Mouse (Mus musculus): ENCODE results near the gene Slc38a1. TPM values are rescaled to one million over a fixed set of nuclear protein-coding genes. Genes with fewer than 3 reads are reported as not detected.
"Not testable (repeated sequence)": the region's sequence is repeated elsewhere in the genome, so short reads cannot be mapped to it uniquely, and the experiment has no call there.

The Slc38a1 gene
- total RNA-seq, 2 experiments from 2014 or later = 23.6 to 28.5 TPM

DNA sequence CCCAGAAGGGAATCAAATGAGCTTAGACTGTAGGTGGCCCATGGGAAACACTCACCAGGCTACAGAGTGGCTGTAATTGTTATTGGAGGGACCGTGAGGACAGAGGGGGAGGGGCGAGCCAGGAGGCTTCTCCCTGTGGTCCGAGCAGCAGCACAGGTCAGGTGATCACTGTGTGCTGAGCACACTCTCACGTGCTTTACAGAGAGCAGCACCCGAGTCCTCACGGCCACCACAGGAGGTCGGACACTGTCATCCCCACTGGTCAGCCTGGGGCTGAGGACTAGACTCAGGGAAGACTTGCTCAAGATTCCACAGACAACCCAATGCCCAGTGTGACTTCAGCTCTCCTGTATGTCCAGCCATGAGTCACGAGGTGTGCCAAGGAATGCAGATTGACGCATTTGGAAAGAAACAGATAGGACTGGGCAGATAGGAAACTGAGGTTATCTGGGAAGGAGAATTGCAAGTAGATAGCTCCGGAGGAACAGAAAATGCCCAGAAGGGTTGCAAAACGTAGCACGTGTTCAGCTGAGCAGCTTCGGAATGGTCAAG is 18.0 kb upstream of the Slc38a1 start:
- DNase-seq (ENCODE audit: low spot score in 2 of 2) = no peak

DNA sequence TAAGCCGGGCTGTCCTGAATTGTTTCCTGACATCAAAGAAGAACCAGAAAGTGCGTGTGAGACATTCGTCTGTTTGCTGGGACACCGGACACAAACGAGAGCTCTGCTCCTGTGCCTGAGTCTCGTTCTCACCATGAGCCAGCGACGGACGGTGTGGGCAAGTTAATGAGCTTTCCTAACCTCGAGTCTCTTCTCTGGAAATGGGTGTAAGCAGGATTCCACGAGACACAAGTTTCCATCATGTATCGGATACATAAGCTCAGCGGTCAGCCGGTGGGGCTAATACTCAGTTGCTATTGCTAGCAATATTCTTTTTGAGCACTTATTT is 15.5 kb upstream of the Slc38a1 start:
- no peak for DNase-seq (ENCODE audit: low spot score in 2 of 2)

DNA sequence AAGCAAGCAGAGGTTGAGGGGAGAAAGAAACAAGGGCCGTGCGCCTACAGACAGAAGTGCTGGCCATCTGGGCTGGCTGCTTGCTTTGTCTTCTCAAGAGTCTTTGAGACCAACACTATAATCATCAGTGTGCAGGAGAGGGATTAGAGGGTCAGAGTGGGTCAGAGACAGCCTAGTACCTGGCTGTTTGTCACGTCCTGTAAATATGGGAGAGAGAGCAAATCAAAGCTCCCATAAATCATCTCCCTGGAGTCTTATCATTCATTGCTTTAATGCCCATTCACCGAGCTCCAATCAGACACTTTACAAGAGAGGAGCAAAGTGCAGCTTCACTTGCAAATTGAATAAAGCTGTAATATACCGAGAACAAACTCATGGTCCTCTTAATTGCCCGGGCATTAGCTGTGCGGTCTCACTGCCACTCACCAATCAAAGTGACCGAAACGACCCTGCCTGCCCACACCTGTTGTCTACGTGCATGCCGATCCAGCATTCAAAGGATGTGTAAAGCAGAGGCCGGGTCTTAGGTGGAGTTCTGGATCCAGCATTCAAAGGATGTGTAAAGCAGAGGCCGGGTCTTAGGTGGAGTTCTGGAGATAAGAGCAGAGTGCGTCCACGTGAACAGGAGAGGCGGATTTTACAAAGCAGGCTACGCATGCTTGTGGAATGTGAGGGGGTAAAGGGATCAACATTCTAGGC is 15.0 kb upstream of the Slc38a1 start:
- DNase-seq (ENCODE audit: low spot score in 2 of 2) = no peak

DNA sequence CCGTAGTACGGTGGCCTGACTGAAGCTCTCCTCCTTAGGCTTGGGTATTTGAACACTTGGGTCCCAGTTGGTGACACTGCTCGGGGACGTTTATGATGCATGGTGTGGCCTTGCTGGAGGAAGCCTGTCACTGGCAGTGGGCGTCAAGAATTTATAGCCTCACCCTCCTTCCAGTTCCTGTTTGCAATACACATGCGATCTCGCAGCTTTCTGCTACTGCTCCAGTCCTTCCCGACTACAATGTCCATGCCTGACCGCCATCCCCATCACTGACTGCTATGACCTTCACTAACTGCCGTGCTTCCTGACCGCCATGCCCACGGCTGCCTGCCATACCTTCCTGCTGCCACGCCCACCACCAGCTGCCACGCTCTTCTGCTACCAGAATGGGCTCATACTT is 12.8 kb upstream of the Slc38a1 start:
- no peak for DNase-seq (ENCODE audit: low spot score in 2 of 2)

DNA sequence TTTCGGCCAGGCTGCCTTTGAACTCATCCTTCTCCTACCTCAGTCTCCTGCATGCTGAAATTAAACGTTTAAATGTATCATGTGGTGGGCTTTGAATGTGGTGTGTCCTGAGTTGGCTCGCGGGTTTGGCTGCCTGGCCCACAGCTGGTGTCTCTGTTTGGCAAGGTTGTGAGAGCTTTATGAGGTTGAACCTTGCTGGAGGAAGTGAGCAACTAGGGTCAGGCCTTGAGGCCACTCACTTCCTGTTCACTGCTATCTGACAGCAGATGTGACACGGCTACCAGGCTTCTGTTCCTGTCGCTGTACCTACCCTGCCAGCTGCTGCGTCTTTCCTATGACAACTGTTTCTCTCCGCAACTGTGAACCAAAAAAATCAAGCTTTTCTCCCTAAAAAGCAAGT is 12.0 kb upstream of the Slc38a1 start:
- no peak for DNase-seq (ENCODE audit: low spot score in 2 of 2)

DNA sequence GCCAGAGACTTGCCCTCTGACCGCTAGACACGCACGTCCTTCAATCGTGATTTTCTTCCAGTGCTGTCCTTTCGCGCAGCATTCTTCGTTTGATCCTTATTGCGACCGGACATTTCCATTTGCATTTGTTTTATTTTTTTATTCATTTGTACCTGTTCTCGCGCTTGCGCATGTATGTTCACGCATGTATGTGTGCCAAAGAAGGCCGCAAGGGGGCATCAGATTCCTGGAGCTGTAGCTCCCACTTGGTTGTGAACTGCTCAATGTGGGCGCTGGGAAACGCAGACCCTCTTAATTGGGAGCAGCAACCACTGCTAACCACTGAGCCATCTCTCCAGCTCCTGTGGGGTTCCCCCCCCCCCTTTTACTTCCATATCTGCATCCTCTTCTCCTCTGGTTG is 10.3 kb upstream of the Slc38a1 start:
- no peak for DNase-seq (ENCODE audit: low spot score in 2 of 2)

DNA sequence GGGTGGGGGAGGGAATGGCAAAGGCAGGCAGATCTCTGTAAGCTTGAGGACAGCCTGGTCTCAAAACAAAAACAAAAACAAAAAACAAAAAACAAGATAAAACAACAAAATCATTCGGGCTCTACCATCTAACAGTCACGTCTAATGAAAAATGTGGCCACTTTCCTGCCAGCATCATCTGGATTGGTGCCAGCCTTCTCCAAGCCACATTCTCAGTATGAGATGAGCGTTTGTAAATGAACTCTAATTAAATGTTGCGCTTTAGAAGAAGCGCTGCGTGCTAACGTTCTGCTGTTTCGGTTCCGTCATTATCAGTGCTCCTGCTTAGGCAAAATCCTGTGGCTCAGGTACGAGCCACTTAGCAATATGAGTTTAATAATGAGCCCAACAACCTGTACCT is 9.8 kb upstream of the Slc38a1 start:
- no peak for DNase-seq (ENCODE audit: low spot score in 2 of 2)

DNA sequence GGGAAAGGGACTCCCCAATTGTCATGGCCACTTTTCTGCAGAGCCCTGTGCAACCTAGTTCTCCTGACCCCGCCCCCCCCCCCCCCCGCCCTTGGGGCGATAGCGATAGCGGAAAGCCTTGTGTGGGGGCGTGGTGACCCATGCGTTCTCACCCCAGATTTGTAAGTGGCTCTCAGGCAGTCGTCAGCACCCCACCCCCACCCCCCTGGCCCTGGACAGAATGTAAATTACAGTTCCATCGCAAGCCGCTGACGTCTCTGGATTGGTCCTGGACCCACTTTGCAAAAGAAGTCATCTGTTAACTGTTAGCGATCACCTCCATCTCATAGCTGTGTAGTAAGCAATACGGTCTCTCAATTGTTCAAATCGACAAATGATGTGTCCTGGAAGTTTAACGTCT is 4.7 kb upstream of the Slc38a1 start:
- DNase-seq (ENCODE audit: low spot score in 2 of 2) = no peak

DNA sequence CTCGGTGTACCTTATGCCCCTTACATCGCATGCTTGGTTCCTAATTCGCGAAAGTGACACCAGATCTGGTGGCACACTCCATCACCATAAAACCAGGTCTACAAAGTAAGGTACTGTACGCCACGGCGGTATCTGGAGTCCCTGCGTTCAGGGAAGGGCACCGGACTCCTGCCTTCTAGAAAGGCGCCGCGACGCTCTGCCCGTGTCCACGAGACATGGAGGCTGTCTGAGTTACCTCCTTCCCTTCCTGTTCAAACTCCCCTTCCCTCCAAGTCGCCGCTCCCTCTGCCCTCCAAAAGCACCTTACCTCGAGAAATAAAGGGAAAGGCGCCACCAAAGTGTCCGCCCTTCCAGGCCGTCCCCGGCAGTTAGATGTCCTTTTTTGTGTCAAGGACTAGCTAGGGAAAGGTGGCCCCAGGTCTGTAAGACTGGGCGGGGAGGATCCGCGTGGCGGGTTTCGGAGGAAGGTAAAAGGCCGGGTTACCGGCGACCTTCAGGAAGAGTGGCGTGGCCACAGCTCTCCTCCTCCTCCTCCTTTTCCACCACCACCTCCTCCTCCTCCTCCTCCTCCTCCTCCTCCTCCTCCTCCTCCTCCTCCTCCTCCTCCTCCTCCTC is 785 bp downstream of the Slc38a1 start:
- DNase-seq (ENCODE audit: low spot score in 2 of 2) = no peak

DNA sequence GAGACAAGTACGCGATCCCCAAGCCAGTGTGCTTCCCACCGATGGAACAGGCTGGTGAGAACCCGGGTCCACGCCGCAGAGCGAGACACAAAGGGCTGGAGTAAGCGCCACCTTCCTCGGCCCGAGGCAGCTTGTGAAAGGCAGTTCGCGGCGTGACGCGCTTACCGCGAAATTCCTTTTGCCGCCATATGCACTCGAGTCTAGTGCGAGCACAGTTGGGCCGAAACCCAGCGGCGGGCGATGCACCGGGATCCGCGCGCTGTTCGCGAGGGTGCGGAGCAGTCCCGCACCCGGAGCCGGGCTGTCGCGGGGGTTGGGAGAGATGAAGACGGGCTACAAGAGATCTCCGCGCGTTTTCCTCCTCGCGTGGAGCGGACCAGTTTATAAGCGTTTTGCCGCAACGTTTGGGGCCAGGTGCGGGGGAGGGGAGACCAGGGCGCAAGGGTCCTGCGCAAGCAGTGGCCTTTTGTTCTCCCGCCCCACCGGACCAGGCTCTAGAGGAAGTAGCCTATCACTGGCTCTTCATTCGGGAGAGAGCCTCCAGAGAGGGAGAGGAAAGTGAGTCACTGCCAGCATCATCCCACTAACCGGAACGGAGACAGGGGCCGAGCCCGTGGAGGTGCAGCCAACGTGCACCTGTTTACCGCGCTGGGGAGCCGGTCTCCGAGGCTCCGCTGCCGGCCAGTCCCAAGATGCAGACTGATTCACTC is 1.4 kb downstream of the Slc38a1 start:
- peak; percentile 39 to 52 for DNase-seq (ENCODE audit: low spot score in 2 of 2)

DNA sequence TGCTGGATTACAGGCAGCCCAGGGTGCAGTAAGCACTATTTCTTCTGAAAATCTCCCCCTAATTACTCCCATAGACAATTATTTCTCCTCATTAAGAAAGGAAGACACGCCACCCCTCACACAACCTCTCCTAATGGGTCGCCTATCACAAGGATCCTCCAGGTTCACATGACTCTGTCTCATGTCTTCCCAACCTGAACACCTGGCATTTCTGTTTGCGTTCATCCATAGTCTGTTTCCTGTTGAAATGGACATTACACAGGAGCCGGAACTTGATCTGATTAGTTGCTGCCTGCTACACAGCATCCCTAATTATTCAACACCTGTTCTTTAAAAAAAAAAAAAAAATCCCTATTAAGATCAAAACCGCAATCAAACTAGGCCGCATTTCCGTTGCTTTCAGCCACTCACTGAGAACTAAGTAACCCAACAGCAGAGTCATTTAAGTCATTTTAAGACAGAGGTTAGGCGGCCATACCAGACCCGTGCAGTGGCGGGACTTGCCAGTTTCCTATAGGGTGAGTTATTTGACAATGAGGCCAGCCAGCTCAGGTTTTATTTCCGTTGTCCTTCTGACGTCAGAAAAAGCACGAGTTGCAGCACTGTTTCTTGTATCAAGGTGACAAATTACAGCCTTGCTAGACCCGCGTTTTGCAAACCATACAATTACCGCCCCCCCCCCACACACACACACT is 2.3 kb downstream of the Slc38a1 start:
- DNase-seq (ENCODE audit: low spot score in 2 of 2) = no peak

DNA sequence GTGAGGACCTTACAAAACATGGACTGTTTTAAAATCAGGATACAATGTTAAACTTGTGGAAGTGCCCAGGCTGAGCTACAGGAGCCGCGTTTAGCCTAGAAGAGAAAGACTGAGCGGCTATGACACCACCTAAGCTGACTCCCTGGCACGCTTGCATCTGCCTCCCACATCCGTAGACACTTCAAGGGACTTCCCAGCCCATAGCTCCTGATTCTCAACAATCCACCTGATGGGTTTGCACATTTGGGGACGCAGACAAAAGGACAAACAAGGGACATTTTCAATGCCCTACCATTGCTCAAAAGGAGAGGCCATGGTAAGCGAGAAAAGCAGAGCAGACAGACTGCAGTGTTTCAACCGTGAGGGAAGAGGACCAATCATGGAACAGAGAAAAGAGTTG is 3.1 kb downstream of the Slc38a1 start:
- DNase-seq (ENCODE audit: low spot score in 2 of 2) = no peak

DNA sequence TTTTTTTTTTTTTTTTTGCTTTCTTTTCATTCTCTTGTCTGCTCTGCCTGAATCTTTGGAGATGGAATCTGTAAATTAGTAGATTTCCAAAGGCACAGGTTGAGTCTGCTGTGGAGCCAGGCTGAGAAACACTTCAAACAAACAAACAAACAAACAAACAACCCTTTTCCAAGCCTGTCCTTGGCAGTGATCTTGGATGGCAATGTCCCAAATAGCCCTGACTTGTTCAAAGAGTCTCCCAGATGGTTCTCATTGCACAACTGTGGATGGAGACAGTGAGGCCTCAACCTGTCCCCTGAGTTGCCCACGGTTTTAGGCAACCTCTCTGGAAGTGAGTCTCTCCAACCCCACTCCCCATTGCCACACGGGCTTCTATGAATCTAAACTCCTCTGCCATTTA is 4.1 kb downstream of the Slc38a1 start:
- no peak for DNase-seq (ENCODE audit: low spot score in 2 of 2)

DNA sequence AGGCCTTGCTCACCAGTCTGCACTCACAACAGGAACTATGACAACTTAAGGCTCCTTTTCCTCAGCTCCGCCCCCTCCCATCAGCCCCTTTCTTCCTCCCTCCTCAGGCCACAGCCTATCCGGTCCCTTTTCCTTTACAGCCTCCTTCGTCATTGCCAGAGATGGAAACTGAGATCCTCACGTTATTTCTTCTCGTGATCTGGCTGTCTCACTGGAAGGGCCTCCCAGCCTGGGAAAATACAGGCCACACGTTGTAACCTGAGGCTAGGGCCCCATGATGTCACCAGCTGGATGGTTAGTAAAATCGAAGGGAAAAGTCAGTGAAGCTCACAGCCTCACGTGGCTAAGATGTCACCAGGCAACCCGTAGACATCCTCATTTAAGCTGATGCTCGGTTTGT is 4.5 kb downstream of the Slc38a1 start:
- no peak for DNase-seq (ENCODE audit: low spot score in 2 of 2)

DNA sequence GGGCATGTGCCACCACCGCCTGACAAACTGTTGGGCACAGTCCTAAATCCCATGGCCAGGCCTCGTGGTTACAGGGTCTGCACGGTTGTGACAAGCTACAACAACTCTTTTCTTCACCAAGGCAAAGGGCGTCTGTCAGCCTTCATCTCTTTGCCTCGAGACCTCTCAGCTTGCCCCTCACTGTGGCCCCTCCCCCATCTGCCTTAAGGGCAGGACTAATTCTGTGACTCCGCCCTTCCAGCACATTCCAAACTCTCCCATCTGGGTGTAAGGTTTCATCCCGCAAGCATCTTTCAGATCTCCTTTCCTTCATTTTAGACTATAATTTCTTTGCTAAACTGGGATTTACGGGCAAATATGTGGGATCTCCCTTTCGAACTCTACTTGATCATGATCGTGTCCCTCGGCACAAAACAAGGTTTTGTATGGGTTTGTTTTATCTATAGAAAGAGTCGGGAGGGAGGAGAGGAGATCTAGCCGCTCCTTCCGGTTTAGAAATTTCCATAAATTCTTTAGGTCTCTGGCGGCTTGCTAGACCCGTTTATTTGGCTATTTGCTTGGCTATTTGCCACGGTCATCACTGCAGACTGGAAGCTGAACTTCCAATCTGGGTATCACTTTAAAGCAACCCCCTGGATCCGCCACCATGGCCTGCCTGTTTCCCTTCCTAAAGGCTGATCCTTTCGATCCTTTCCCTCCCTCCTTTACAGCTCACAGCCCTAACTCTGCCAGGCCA is 7.9 kb downstream of the Slc38a1 start:
- no peak for DNase-seq (ENCODE audit: low spot score in 2 of 2)

DNA sequence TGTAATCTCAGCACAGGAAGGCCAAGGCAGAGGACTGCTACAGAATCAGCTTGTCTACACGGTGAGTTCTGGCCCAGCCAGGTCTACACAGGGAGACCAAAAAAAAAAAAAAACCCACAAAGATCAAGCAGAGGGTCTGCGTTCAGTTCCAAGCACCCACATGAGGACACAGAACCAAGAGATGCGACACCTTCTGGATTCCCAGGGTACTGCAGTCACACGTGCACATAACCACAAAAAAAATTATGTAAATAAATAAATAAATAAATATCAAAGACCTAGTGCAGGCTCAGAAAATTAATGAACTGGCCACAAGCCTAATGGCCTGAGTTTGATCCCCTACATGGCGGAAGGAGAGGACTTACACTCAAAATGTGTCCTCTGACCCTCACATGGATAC is 10.5 kb downstream of the Slc38a1 start:
- DNase-seq (ENCODE audit: low spot score in 2 of 2) = no peak

DNA sequence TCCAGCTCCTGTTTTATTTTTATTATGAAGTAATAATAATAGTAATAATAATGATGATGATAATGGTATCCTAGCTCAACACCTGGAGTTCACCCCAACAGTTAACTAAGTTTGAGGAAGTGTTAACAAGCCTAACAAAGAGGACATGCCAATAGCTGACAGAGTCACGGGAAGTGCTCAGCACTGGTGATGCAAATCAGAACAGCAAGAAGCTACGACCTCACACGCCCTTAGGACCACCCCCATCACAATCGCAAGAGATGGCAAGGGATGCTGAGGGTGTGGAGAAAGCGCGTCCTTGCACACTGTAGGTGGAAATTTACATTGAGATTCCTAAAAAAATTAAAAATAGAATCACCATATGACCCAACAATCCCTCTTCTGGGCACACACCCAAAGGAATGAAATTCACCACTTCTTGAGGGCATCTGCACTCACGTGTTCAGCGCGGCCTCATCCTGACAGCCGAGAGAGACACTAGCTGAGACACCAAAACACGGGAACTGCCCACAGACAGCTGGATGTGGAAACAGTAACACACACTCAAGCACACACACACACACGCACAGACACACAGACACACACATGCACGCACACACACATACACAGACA is 11.5 kb downstream of the Slc38a1 start:
- no peak for DNase-seq (ENCODE audit: low spot score in 2 of 2)

DNA sequence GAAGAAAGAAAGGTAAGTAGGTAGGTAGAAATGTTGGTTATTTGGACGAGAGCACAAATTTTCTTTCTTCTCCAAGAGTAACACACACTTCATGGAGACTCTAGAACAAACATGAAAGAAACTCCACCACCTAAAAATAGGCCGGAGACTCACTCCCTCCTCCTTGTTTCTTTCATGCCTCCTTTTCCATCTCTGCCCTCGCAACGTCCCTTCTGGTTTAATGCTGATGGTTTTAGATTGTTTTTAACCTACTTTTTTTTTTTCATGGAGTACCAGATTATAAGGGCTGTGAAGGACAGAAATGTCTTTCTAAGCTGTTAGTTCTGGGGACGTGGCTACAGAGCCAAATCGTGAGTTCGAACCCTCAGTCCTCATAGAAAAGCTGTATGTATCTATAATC is 14.5 kb downstream of the Slc38a1 start:
- DNase-seq (ENCODE audit: low spot score in 2 of 2) = no peak

DNA sequence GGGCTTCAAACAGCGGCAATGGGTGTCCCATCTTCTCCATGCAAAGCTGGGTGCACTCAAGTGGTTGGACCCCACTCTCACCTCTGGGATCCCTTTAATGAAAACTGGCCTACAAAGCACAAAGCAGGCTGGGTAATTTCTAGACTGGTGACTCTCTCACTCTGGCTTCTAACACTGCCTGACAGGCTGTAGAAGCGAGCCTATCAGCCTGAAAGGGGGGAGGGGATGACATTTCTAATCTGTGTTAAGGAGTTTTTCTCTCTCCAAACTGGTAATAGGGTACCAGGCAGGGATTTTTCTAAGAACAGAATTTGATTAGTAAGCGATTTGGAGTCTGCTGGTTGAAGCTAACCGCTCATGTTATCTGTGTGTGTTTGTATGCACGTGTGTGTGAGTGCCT is 15.8 kb downstream of the Slc38a1 start:
- DNase-seq (ENCODE audit: low spot score in 2 of 2) = no peak

DNA sequence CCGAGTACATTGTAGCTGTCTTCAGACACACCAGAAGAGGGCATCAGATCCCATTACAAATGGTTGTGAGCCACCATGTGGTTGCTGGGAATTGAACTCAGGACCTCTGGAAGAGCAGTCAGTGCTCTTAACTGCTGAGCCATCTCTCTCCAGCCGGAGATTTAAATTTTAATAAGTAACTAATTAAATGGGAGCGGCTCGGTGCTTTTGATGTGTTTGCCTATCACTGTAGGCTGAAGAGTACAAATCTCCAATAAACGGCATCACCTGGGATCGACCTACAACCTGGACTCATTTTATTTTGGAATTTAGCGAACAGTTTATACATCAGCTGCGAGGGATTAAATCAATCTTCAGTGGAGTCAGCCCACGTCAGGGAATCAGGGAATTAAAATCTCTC is 17.7 kb downstream of the Slc38a1 start:
- DNase-seq (ENCODE audit: low spot score in 2 of 2) = not testable (repeated sequence)

DNA sequence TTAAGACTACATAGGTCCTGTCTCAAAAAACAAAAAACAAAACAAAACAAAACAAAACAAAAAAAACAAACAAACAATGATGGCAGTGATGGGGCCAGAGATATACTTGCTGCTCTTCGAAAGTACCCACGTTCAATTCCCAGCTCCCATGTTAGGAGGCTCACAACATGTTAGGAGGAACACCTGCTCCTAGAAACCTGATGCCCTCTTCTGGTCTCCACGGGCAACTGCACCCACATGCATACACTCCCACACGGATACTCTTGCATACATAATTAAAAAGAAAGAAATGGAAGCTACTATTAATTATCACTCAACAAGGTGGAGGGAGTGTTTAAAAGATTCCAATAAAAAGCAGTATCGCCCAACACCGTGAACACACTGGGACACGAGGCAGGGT is 20.3 kb downstream of the Slc38a1 start:
- DNase-seq (ENCODE audit: low spot score in 2 of 2) = no peak
